Mouse (Mus musculus) limb, embryonic 14.5 days (tissue): ENCODE results near the gene Prkce. TPM values are rescaled to one million over a fixed set of nuclear protein-coding genes. Genes with fewer than 3 reads are reported as not detected.

Experiments
- ATAC-seq: fragments of 200-750 bp; cut with Nextera tagmentation; 2 replicates; pipeline ENCODE4 v1.8.0; 2017; ENCODE audit warnings: low read depth, moderate number of reproducible peaks, moderate TSS enrichment; ENCODE audit not compliant: low FRiP score
- DNase-seq: peaks from one replicate; pipeline ENCODE4 v3.0.0-alpha.2; 2015; ENCODE audit warnings: low spot score
- H3K27ac ChIP-seq: fragments of 300-500 bp; sonication (generic); replicated peaks from 2 replicates; pipeline ENCODE4 v1.5.1; 2014; ENCODE audit warnings: low read depth, mild to moderate bottlenecking, low read length, moderate library complexity, mixed read lengths
- H3K27me3 ChIP-seq: fragments of 300-500 bp; sonication (generic); 2 replicates; pipeline ENCODE4 v1.6.1; 2014; ENCODE audit warnings: low read length, mixed read lengths; ENCODE audit not compliant: control insufficient read depth, insufficient read depth
- H3K36me3 ChIP-seq: fragments of 300-500 bp; sonication (generic); 2 replicates; pipeline ENCODE4 v1.6.1; 2014; ENCODE audit warnings: mild to moderate bottlenecking, low read length, moderate library complexity, mixed read lengths; ENCODE audit not compliant: control insufficient read depth, insufficient read depth
- H3K4me1 ChIP-seq: fragments of 300-500 bp; sonication (generic); 2 replicates; pipeline ENCODE4 v1.6.1; 2014; ENCODE audit warnings: antibody characterized with exemption, low read length, mixed read lengths; ENCODE audit not compliant: control insufficient read depth, insufficient read depth
- H3K4me2 ChIP-seq: fragments of 300-500 bp; sonication (generic); replicated peaks from 2 replicates; pipeline ENCODE4 v1.6.1; 2014; ENCODE audit warnings: low read depth, mild to moderate bottlenecking, low read length, moderate library complexity; ENCODE audit not compliant: severe bottlenecking
- H3K4me3 ChIP-seq: fragments of 300-500 bp; sonication (generic); replicated peaks from 2 replicates; pipeline ENCODE4 v1.5.1; 2014; ENCODE audit warnings: low read length
- H3K9ac ChIP-seq: fragments of 300-500 bp; sonication (generic); 2 replicates; pipeline ENCODE4 v1.6.1; 2014; ENCODE audit warnings: mild to moderate bottlenecking, low read depth, low read length, moderate library complexity; ENCODE audit not compliant: severe bottlenecking
- H3K9me3 ChIP-seq: fragments of 300-500 bp; sonication (generic); 2 replicates; pipeline ENCODE4 v1.6.1; 2016; ENCODE audit warnings: low read length; ENCODE audit not compliant: control insufficient read depth
- POLR2A ChIP-seq: fragments of 200-500 bp; IDR thresholded peaks from 2 replicates; pipeline ENCODE4 v1.8.0; 2012; ENCODE audit warnings: inconsistent platforms, mild to moderate bottlenecking, moderate library complexity, borderline replicate concordance; ENCODE audit not compliant: insufficient read depth, insufficient read length; ENCODE audit errors: extremely low read depth
- WGBS: fragments of 180-500 bp; shearing (Covaris S2); extraction: QIAGEN DNeasy Blood & Tissue Kit; methylation state at CpG from one replicate; pipeline ENCODE4 v1.1.7; 2014; 5-methylcytosine and 5-hydroxymethylcytosine counted together
- polyA plus RNA-seq, 2 experiments: library from polyadenylated mRNA; depleted of rRNA in 1 of 2; stranded (reverse) in 1 of 2; unstranded in 1 of 2; fragments of >200 nt; fragmentation: Nextera tagmentation in 1 of 2; extraction: Ambion mirVana in 1 of 2; gene quantifications; 2 replicates each; pipeline versions ENCODE4 v1.2.1 to v1.2.3; 2012 to 2014

The Prkce gene
- polyA plus RNA-seq, 2 experiments: 4.7 to 9.3 TPM

- no peak overlapping the region for H3K27ac ChIP-seq
- H3K4me3 ChIP-seq: no peak overlapping the region
- H3K36me3 ChIP-seq: no peaks in the 10 kb centered on the region
- no peaks in the 10 kb centered on the region for H3K4me1 ChIP-seq
- H3K4me2 ChIP-seq: no peak overlapping the region
- H3K9ac ChIP-seq: no peak overlapping the region
- 85% methylated on average over 13 of the region's 13 CpGs for WGBS
- no peak for ATAC-seq
- no peaks in the 10 kb centered on the region for H3K9me3 ChIP-seq
- TF ChIP-seq POLR2A: no peak
- no peaks in the 10 kb centered on the region for H3K27me3 ChIP-seq
- DNase-seq: no peak
These were observed 448.2 kb downstream of the Prkce start for GRCm38 (mm10) chr17:86615592-86616291.

- no peak overlapping the region for H3K4me2 ChIP-seq
- TF ChIP-seq POLR2A: no peak
- no peak for DNase-seq
- no peaks in the 10 kb centered on the region for H3K4me1 ChIP-seq
- no peaks in the 10 kb centered on the region for H3K9me3 ChIP-seq
- H3K4me3 ChIP-seq: no peak overlapping the region
- no peaks in the 10 kb centered on the region for H3K36me3 ChIP-seq
- no peaks in the 10 kb centered on the region for H3K27me3 ChIP-seq
- no peak overlapping the region for H3K27ac ChIP-seq
- WGBS: 81% methylated on average over 3 of the region's 3 CpGs
- no peak overlapping the region for H3K9ac ChIP-seq
- no peak for ATAC-seq
These were observed 450.1 kb downstream of the Prkce start for GRCm38 (mm10) chr17:86617570-86618237.

GRCm38 (mm10) chr17:86618431-86618861 lies 450.9 kb downstream of the Prkce start:
- H3K27ac ChIP-seq: no peak overlapping the region
- H3K4me3 ChIP-seq: no peak overlapping the region
- TF ChIP-seq POLR2A: no peak
- no peaks in the 10 kb centered on the region for H3K27me3 ChIP-seq
- ATAC-seq: no peak
- no peak overlapping the region for H3K4me2 ChIP-seq
- H3K4me1 ChIP-seq: no peaks in the 10 kb centered on the region
- H3K36me3 ChIP-seq: no peaks in the 10 kb centered on the region
- H3K9me3 ChIP-seq: no peaks in the 10 kb centered on the region
- 68% methylated on average over 4 of the region's 4 CpGs for WGBS
- DNase-seq: no peak
- H3K9ac ChIP-seq: no peak overlapping the region

GRCm38 (mm10) chr17:86622862-86623261 lies 455.3 kb downstream of the Prkce start:
- Histone ChIP-seq H3K4me1 (no peaks in the 10 kb centered on the region), H3K36me3 (0 out of 2 replicates have a peak, but pooled peaks cover 3% of the 10 kb centered on the region), H3K9me3 (no peaks in the 10 kb centered on the region), H3K27me3 (no peaks in the 10 kb centered on the region), H3K9ac (no peak overlapping the region), H3K4me2 (no peak overlapping the region), H3K27ac (no peak overlapping the region), H3K4me3 (no peak overlapping the region)
- DNase-seq: no peak
- no peak for ATAC-seq
- TF ChIP-seq POLR2A: no peak
- WGBS: 73% methylated on average over 3 of the region's 3 CpGs

- no peaks in the 10 kb centered on the region for H3K9me3 ChIP-seq
- no peaks in the 10 kb centered on the region for H3K4me1 ChIP-seq
- no peak for TF ChIP-seq POLR2A
- H3K9ac ChIP-seq: no peak overlapping the region
- no peak overlapping the region for H3K27ac ChIP-seq
- WGBS: 76% methylated on average over 6 of the region's 6 CpGs
- H3K36me3 ChIP-seq: peaks cover 3% of the 10 kb centered on the region; the same call in 1 of the 2 replicates
- H3K4me3 ChIP-seq: no peak overlapping the region
- no peak overlapping the region for H3K4me2 ChIP-seq
- no peak for DNase-seq
- ATAC-seq: no peak
- H3K27me3 ChIP-seq: no peaks in the 10 kb centered on the region
These were observed 458.9 kb downstream of the Prkce start for GRCm38 (mm10) chr17:86626523-86626922.
